Mouse (Mus musculus) MEL (cell line): Measurements from ENCODE around the gene Map3k6. TPM values are rescaled to one million over a fixed set of nuclear protein-coding genes. Genes with fewer than 3 reads are reported as not detected.

Experiments
- DNase-seq: peaks from one replicate; pipeline ENCODE4 v3.0.0; 2011; ENCODE audit warnings: low read depth, low spot score
- H3K27ac ChIP-seq: 2 replicates; pipeline ENCODE4 v1.5.1; 2012; ENCODE audit warnings: low read depth, mild to moderate bottlenecking, control low read depth, low read length, moderate library complexity; ENCODE audit not compliant: control insufficient read depth
- H3K27me3 ChIP-seq, 2 experiments: fragments of 150-350 bp in 1 of 2; sonication (generic) in 1 of 2; 2 replicates each; pipeline ENCODE4 v1.6.1; 2012; ENCODE audit warnings: low read length in 2 of 2, mild to moderate bottlenecking in 2 of 2, improper control_type of control experiment in 1 of 2, moderate library complexity in 1 of 2; ENCODE audit not compliant: insufficient read depth in 2 of 2, control insufficient read depth in 1 of 2
- H3K36me3 ChIP-seq, 2 experiments: 2 replicates each; pipeline ENCODE4 v1.6.1; 2012 to 2014; ENCODE audit warnings: low read length in 2 of 2, improper control_type of control experiment in 1 of 2, inconsistent platforms in 1 of 2, mild to moderate bottlenecking in 1 of 2; ENCODE audit not compliant: insufficient read depth in 2 of 2, control insufficient read depth in 1 of 2
- H3K4me1 ChIP-seq, 2 experiments: fragments of 150-350 bp in 1 of 2; sonication (generic) in 1 of 2; 2 replicates each; pipeline ENCODE4 v1.6.1; 2012; ENCODE audit warnings: low read length in 2 of 2, improper control_type of control experiment in 1 of 2, mild to moderate bottlenecking in 1 of 2; ENCODE audit not compliant: insufficient read depth in 2 of 2, control insufficient read depth in 1 of 2
- H3K4me3 ChIP-seq, 2 experiments: fragments of 150-350 bp in 1 of 2; sonication (generic) in 1 of 2; 2 replicates each; pipeline ENCODE4 v1.5.1; 2012; ENCODE audit warnings: low read depth in 2 of 2, low read length in 2 of 2, mild to moderate bottlenecking in 2 of 2, moderate library complexity in 2 of 2, control low read depth in 1 of 2, improper control_type of control experiment in 1 of 2; ENCODE audit not compliant: control insufficient read depth in 1 of 2, insufficient read depth in 1 of 2
- H3K79me2 ChIP-seq: 2 replicates; pipeline ENCODE4 v1.6.1; 2012; ENCODE audit warnings: mild to moderate bottlenecking, low read length, moderate library complexity; ENCODE audit not compliant: control insufficient read depth, poor library complexity, insufficient read depth
- H3K9ac ChIP-seq: 2 replicates; pipeline ENCODE4 v1.6.1; 2012; ENCODE audit warnings: low read depth, mild to moderate bottlenecking, control low read depth, low read length, moderate library complexity; ENCODE audit not compliant: control insufficient read depth, poor library complexity, severe bottlenecking
- H3K9me3 ChIP-seq: fragments of 150-350 bp; sonication (generic); replicated peaks from 2 replicates; pipeline ENCODE4 v1.6.1; 2012; ENCODE audit warnings: mild to moderate bottlenecking, low read length, improper control_type of control experiment, moderate library complexity; ENCODE audit not compliant: insufficient read depth
- BHLHE40 ChIP-seq: IDR thresholded peaks from 2 replicates; pipeline ENCODE4 v1.6.1; 2012; ENCODE audit warnings: low read depth, mild to moderate bottlenecking, inconsistent platforms, low read length, improper control_type of control experiment, borderline replicate concordance
- CHD1 ChIP-seq: IDR thresholded peaks from 2 replicates; pipeline ENCODE4 v1.6.1; 2012; ENCODE audit warnings: low read depth, mild to moderate bottlenecking, inconsistent platforms, low read length, improper control_type of control experiment
- CHD2 ChIP-seq: IDR thresholded peaks from 2 replicates; pipeline ENCODE4 v1.6.1; 2011; ENCODE audit warnings: low read length, improper control_type of control experiment
- CTCF ChIP-seq, 3 experiments: IDR thresholded peaks in 2 of 3; conservative IDR thresholded peaks in 1 of 3; 2 replicates each; pipeline ENCODE4 v1.5.1; 2011 to 2012; ENCODE audit warnings: low read length in 3 of 3, low read depth in 2 of 3, mild to moderate bottlenecking in 2 of 3, improper control_type of control experiment in 1 of 3, inconsistent platforms in 1 of 3, mixed read lengths in 1 of 3, moderate library complexity in 1 of 3; ENCODE audit not compliant: control insufficient read depth in 1 of 3, insufficient read depth in 1 of 3, poor library complexity in 1 of 3, severe bottlenecking in 1 of 3
- E2F4 ChIP-seq: IDR thresholded peaks from 2 replicates; pipeline ENCODE4 v1.6.1; 2011; ENCODE audit warnings: low read depth, low read length, improper control_type of control experiment, borderline replicate concordance
- EP300 ChIP-seq, 2 experiments: IDR thresholded peaks; 2 replicates each; pipeline ENCODE4 v1.6.1; 2011; ENCODE audit warnings: improper control_type of control experiment in 2 of 2, low read length in 2 of 2, low read depth in 1 of 2, mild to moderate bottlenecking in 1 of 2
- ETS1 ChIP-seq: IDR thresholded peaks from 2 replicates; pipeline ENCODE4 v1.6.1; 2012; ENCODE audit warnings: low read depth, mild to moderate bottlenecking, inconsistent platforms, low read length, improper control_type of control experiment, moderate library complexity
- GABPA ChIP-seq: IDR thresholded peaks from 2 replicates; pipeline ENCODE4 v1.6.1; 2012; ENCODE audit warnings: low read depth, mild to moderate bottlenecking, inconsistent platforms, low read length, improper control_type of control experiment, moderate library complexity
- GATA1 ChIP-seq: IDR thresholded peaks from 2 replicates; pipeline ENCODE4 v1.6.1; 2011; ENCODE audit warnings: low read depth, low read length, improper control_type of control experiment
- JUND ChIP-seq: IDR thresholded peaks from 2 replicates; pipeline ENCODE4 v1.6.1; 2011; ENCODE audit warnings: low read depth, mild to moderate bottlenecking, improper control_type of control experiment, low read length
- KAT2A ChIP-seq: conservative IDR thresholded peaks from 2 replicates; pipeline ENCODE4 v1.6.1; 2012; ENCODE audit warnings: low read depth, low read length, improper control_type of control experiment, inconsistent platforms
- MAFK ChIP-seq: IDR thresholded peaks from 2 replicates; pipeline ENCODE4 v1.6.1; 2011; ENCODE audit warnings: low read depth, mild to moderate bottlenecking, low read length, improper control_type of control experiment, borderline replicate concordance
- MAX ChIP-seq: IDR thresholded peaks from 2 replicates; pipeline ENCODE4 v1.6.1; 2011; ENCODE audit warnings: low read length, improper control_type of control experiment
- MAZ ChIP-seq: IDR thresholded peaks from 2 replicates; pipeline ENCODE4 v1.6.1; 2012; ENCODE audit warnings: low read depth, mild to moderate bottlenecking, inconsistent platforms, low read length, improper control_type of control experiment
- MEF2A ChIP-seq: IDR thresholded peaks from 2 replicates; pipeline ENCODE4 v1.6.1; 2014; ENCODE audit warnings: low read depth, mild to moderate bottlenecking, inconsistent platforms, low read length, improper control_type of control experiment; ENCODE audit not compliant: poor library complexity, insufficient replicate concordance, severe bottlenecking; ENCODE audit errors: extremely low read depth
- MYB ChIP-seq: IDR thresholded peaks from 2 replicates; pipeline ENCODE4 v1.6.1; 2011; ENCODE audit warnings: mild to moderate bottlenecking, low read depth, low read length, improper control_type of control experiment
- NRF1 ChIP-seq: IDR thresholded peaks from 2 replicates; pipeline ENCODE4 v1.6.1; 2014; ENCODE audit warnings: low read depth, mild to moderate bottlenecking, inconsistent platforms, low read length, improper control_type of control experiment, moderate library complexity; ENCODE audit not compliant: poor library complexity, insufficient read depth, severe bottlenecking
- POLR2A ChIP-seq, 2 experiments: IDR thresholded peaks; 2 replicates each; pipeline ENCODE4 v1.6.1; 2011 to 2012; ENCODE audit warnings: low read length in 2 of 2, mild to moderate bottlenecking in 2 of 2, control low read depth in 1 of 2, improper control_type of control experiment in 1 of 2, low read depth in 1 of 2, moderate library complexity in 1 of 2; ENCODE audit not compliant: control insufficient read depth in 1 of 2, insufficient read depth in 1 of 2, poor library complexity in 1 of 2
- POLR2AphosphoS2 ChIP-seq: IDR thresholded peaks from 2 replicates; pipeline ENCODE4 v1.6.1; 2011; ENCODE audit warnings: low read length, improper control_type of control experiment
- RCOR1 ChIP-seq: IDR thresholded peaks from 2 replicates; pipeline ENCODE4 v1.6.1; 2012; ENCODE audit warnings: low read depth, mild to moderate bottlenecking, inconsistent platforms, low read length, improper control_type of control experiment
- SIN3A ChIP-seq: IDR thresholded peaks from 2 replicates; pipeline ENCODE4 v1.6.1; 2012; ENCODE audit warnings: low read length, improper control_type of control experiment, inconsistent platforms
- SMC3 ChIP-seq: IDR thresholded peaks from 2 replicates; pipeline ENCODE4 v1.6.1; 2011; ENCODE audit warnings: low read depth, low read length, improper control_type of control experiment
- TCF12 ChIP-seq: IDR thresholded peaks from 2 replicates; pipeline ENCODE4 v1.6.1; 2014; ENCODE audit warnings: low read depth, mild to moderate bottlenecking, inconsistent platforms, low read length, improper control_type of control experiment, moderate library complexity
- USF1 ChIP-seq: IDR thresholded peaks from 2 replicates; pipeline ENCODE4 v1.6.1; 2014; ENCODE audit warnings: low read depth, mild to moderate bottlenecking, inconsistent platforms, low read length, improper control_type of control experiment, moderate library complexity
- ZNF384 ChIP-seq: IDR thresholded peaks from 2 replicates; pipeline ENCODE4 v1.6.1; 2012; ENCODE audit warnings: low read depth, mild to moderate bottlenecking, inconsistent platforms, low read length, improper control_type of control experiment
- polyA plus RNA-seq, 2 experiments: library from polyadenylated mRNA; stranded (reverse) in 1 of 2; unstranded in 1 of 2; fragments of >175 nt in 1 of 2; fragments of >200 nt in 1 of 2; gene quantifications; 2 replicates each; pipeline versions ENCODE4 v1.2.1 to v1.2.4; 2012; ENCODE audit warnings: low replicate concordance in 2 of 2, low read depth in 1 of 2; ENCODE audit not compliant: insufficient read length in 2 of 2, insufficient read depth in 1 of 2, missing spikeins in 1 of 2
- total RNA-seq: library from RNA; depleted of rRNA; stranded (reverse); fragments of 300-350 nt; gene quantifications from 2 replicates; pipeline ENCODE4 v1.2.3, GENCODE M21; 2012

Gene Map3k6
- total and polyA plus RNA-seq, 3 experiments, result 19.1 to 21.9 TPM; not detected in 1

DNA sequence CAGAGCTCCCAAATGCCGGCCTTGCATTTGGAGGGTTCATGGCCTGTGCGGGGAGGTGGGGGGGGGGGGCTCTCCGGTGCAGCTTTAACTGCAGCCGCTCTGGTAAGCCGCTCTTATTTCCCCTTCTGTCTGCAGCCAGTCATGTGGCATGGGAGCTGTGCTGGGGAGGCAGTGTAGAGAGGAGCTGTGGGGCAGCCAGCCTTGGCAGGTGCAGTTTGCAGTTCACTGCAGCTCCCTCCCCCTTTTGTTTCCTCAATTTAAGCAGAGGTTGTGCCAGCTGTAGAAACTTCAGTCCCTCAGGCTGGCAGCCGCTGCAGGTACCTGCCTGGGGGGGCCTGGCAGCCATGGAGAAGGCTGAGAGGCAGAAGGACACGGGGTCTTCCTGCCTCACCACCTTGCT is 43.8 kb upstream of the Map3k6 start:
- TF ChIP-seq EP300 (IDR thresholded peaks at IDR 0.05; ENCODE audit: low read depth in 1 of 2, low read length in 2 of 2) (no peak), BHLHE40 (no peak), CTCF (IDR thresholded peaks at IDR 0.05 in 2 of 3, conservative IDR thresholded peaks at IDR 0.05 in 1 of 3; ENCODE audit: control insufficient read depth in 1 of 3, insufficient read depth in 1 of 3, low read depth in 2 of 3, low read length in 3 of 3, poor library complexity in 1 of 3, severe bottlenecking in 1 of 3) (no peak), TCF12 (no peak)
- Histone ChIP-seq H3K4me1 (no peaks in the 10 kb centered on the region), H3K27ac (no peak overlapping the region), H3K9ac (no peak overlapping the region), H3K4me3 (no peak overlapping the region), H3K27me3 (no peaks in the 10 kb centered on the region), H3K79me2 (no peaks in the 10 kb centered on the region), H3K9me3 (no peaks in the 10 kb centered on the region), H3K36me3 (peaks cover 0 to 2% of the 10 kb centered on the region in 2 experiments; a peak in 1 of 4 replicates)
- DNase-seq, result no peak

DNA sequence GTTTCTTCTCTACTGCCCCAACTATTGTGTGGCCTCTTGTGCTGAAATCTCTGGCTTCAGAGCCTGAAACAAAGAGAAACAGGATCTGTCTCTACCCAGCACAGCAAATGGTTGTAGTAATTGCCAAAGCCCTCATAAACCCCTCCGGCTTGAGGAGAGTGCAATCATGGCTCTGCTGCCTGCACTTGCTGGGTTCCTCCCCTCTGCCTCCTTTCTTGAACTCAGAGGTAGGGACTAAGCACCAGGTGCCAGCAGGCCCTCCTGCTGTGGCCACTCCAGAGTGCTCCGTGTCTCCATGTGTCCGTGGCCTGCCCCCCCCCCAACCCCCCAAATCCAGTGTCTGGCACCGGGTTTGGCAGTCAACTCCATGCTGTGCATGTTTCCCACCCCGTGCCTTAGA is 43.3 kb upstream of the Map3k6 start:
- no peak for DNase-seq
- no peak for TF ChIP-seq BHLHE40
- TF ChIP-seq MYB, result no peak
- no peak for TF ChIP-seq USF1
- no peak for TF ChIP-seq ZNF384
- TF ChIP-seq CTCF (IDR thresholded peaks at IDR 0.05 in 2 of 3, conservative IDR thresholded peaks at IDR 0.05 in 1 of 3; ENCODE audit: control insufficient read depth in 1 of 3, insufficient read depth in 1 of 3, low read depth in 2 of 3, low read length in 3 of 3, poor library complexity in 1 of 3, severe bottlenecking in 1 of 3), result no peak
- TF ChIP-seq POLR2AphosphoS2, result no peak
- no peak for TF ChIP-seq KAT2A
- TF ChIP-seq NRF1, result no peak
- no peak for TF ChIP-seq CHD1
- TF ChIP-seq SMC3, result no peak
- TF ChIP-seq E2F4, result no peak
- Histone ChIP-seq H3K79me2 (no peaks in the 10 kb centered on the region), H3K9me3 (no peaks in the 10 kb centered on the region), H3K9ac (no peak overlapping the region), H3K27ac (no peak overlapping the region), H3K4me1 (no peaks in the 10 kb centered on the region), H3K36me3 (peaks cover 0 to 2% of the 10 kb centered on the region in 2 experiments; a peak in 1 of 4 replicates), H3K4me3 (no peak overlapping the region), H3K27me3 (no peaks in the 10 kb centered on the region)

- Histone ChIP-seq H3K27ac (no peak overlapping the region), H3K79me2 (no peaks in the 10 kb centered on the region), H3K27me3 (no peaks in the 10 kb centered on the region), H3K36me3 (peaks cover 0 to 2% of the 10 kb centered on the region in 2 experiments; a peak in 1 of 4 replicates), H3K4me3 (no peak overlapping the region), H3K9ac (no peak overlapping the region), H3K4me1 (no peaks in the 10 kb centered on the region), H3K9me3 (no peaks in the 10 kb centered on the region)
- DNase-seq, result no peak
- TF ChIP-seq CTCF (IDR thresholded peaks at IDR 0.05 in 2 of 3, conservative IDR thresholded peaks at IDR 0.05 in 1 of 3; ENCODE audit: control insufficient read depth in 1 of 3, insufficient read depth in 1 of 3, low read depth in 2 of 3, low read length in 3 of 3, poor library complexity in 1 of 3, severe bottlenecking in 1 of 3) (no peak), GABPA (no peak), TCF12 (no peak), MAX (no peak), POLR2A (IDR thresholded peaks at IDR 0.05; ENCODE audit: control insufficient read depth in 1 of 2, insufficient read depth in 1 of 2, low read depth in 1 of 2, low read length in 2 of 2, poor library complexity in 1 of 2) (no peak), MYB (no peak), SIN3A (no peak), MAZ (no peak), ETS1 (no peak), CHD2 (no peak), USF1 (no peak), MEF2A (no peak), JUND (no peak), GATA1 (no peak), MAFK (no peak), ZNF384 (no peak), RCOR1 (no peak)
These were observed 42.8 kb upstream of the Map3k6 start for GRCm38 (mm10) chr4:133197801-133198286.
